22 mouse cellular contexts compared by ENCODE assay signal in genomic region chr14:23107466-23107865, GRCm38 (mm10).
DNase-seq lines count a peak whose midpoint lies in the region; ATAC-seq lines count a peak whose summit lies in the region.
"Had no signal": no experiment of that assay in that cellular context is flagged by ENCODE, and none has a peak within 500 bp of the region (broad histone marks: within the 10 kb centered on the region; RNA-seq: fewer than 3 reads in every experiment).

No protein-coding gene starts in this region.

- ATAC-seq in midbrain, embryonic 15.5 days (replicated peaks) = no peak
- no peak for ATAC-seq in midbrain, embryonic 13.5 days
- ATAC-seq: forebrain, embryonic 14.5 days; inflammation-experienced regulatory T-cells, adult 6 months had no signal

- H3K36me3 ChIP-seq in midbrain, embryonic 15.5 days (replicated peaks) = no peaks in the 10 kb centered on the region
- H3K36me3 ChIP-seq in midbrain, embryonic 13.5 days = no peaks in the 10 kb centered on the region
- H3K36me3 ChIP-seq: embryonic facial prominence, embryonic 15.5 days; heart, embryonic 13.5 days; hindbrain, embryonic 13.5 days had no signal

- 0 out of 2 replicates have a peak, but pooled peaks cover 3% of the 10 kb centered on the region for H3K4me1 ChIP-seq in midbrain, embryonic 15.5 days
- peaks cover 5% of the 10 kb centered on the region; the same call in 1 of the 2 replicates for H3K4me1 ChIP-seq in midbrain, embryonic 13.5 days (replicated peaks)
- H3K4me1 ChIP-seq: embryonic facial prominence, embryonic 15.5 days; heart, embryonic 13.5 days had no signal

- no peak overlapping the region for H3K9ac ChIP-seq in midbrain, embryonic 15.5 days
- no peak overlapping the region for H3K9ac ChIP-seq in midbrain, embryonic 13.5 days (replicated peaks)
- H3K9ac ChIP-seq: embryonic facial prominence, embryonic 15.5 days; heart, embryonic 13.5 days; hindbrain, embryonic 13.5 days had no signal

- H3K27me3 ChIP-seq in midbrain, embryonic 15.5 days (replicated peaks) = no peaks in the 10 kb centered on the region
- no peaks in the 10 kb centered on the region for H3K27me3 ChIP-seq in midbrain, embryonic 13.5 days
- H3K27me3 ChIP-seq: embryonic facial prominence, embryonic 15.5 days; heart, embryonic 13.5 days; hindbrain, embryonic 13.5 days had no signal

- no peak overlapping the region for H3K4me3 ChIP-seq in midbrain, embryonic 15.5 days
- H3K4me3 ChIP-seq in midbrain, embryonic 13.5 days (replicated peaks) = no peak overlapping the region
- H3K4me3 ChIP-seq: embryonic facial prominence, embryonic 15.5 days; heart, adult 2 months; heart, embryonic 13.5 days; hindbrain, embryonic 13.5 days had no signal

- no peak overlapping the region for H3K4me2 ChIP-seq in midbrain, embryonic 15.5 days
- H3K4me2 ChIP-seq in midbrain, embryonic 13.5 days (replicated peaks) = no peak overlapping the region
- H3K4me2 ChIP-seq: embryonic facial prominence, embryonic 15.5 days; heart, embryonic 13.5 days; hindbrain, embryonic 13.5 days had no signal

- DNase-seq in cerebellum, adult 11-12 months = peak; percentile 54
- peak; percentile 22 for DNase-seq in cerebellum, adult 8-10 months
- DNase-seq in cerebellum, postnatal 36 days = peak; percentile 58 to 64
- DNase-seq in left cerebral cortex, adult 8-10 months (ENCODE audit: low spot score in 2 of 2) = no peak
- DNase-seq in embryo, embryonic 11 days = no peak
- DNase-seq: adrenal gland, postnatal 10 days; gastrocnemius, postnatal 25 days; heart, adult 2 months; heart, postnatal 14 days; kidney, adult 18-20 months; lung, postnatal 4 days; right cerebral cortex, postnatal 14 days; spleen, adult 18-20 months; thymus, adult 18-20 months; thymus, postnatal 36 days had no signal

- no peaks in the 10 kb centered on the region for H3K9me3 ChIP-seq in midbrain, embryonic 15.5 days
- no peaks in the 10 kb centered on the region for H3K9me3 ChIP-seq in midbrain, embryonic 13.5 days
- H3K9me3 ChIP-seq: embryonic facial prominence, embryonic 15.5 days; heart, embryonic 13.5 days; hindbrain, embryonic 13.5 days had no signal

- H3K27ac ChIP-seq in midbrain, embryonic 15.5 days = 0 out of 2 replicates have a peak overlapping the region, but pooled peaks have one; percentile 8
- no peak overlapping the region for H3K27ac ChIP-seq in midbrain, embryonic 13.5 days
- H3K27ac ChIP-seq: embryonic facial prominence, embryonic 15.5 days; heart, adult 2 months; heart, embryonic 13.5 days; hindbrain, embryonic 13.5 days had no signal

- WGBS in midbrain, embryonic 15.5 days = 68% methylated on average over 4 of the region's 4 CpGs
- 75% methylated on average over 4 of the region's 4 CpGs for WGBS in midbrain, embryonic 13.5 days

Comparison
In these comparisons a context has a peak if more than half of its experiments do, and no peak if none do; other contexts are left out.
1. DNase-seq: peak in cerebellum, adult 11-12 months (single experiment), cerebellum, adult 8-10 months (single experiment) and cerebellum, postnatal 36 days (2 of 2); none in left cerebral cortex, adult 8-10 months (0 of 2) and embryo, embryonic 11 days (single experiment).